Mouse (Mus musculus) G1E (cell line): ENCODE results near the gene Ak5.

Experiments used
- CTCF ChIP-seq: IDR thresholded peaks from 2 replicates; pipeline ENCODE4 v1.5.1; 2012; ENCODE audit warnings: low read depth, low read length, inconsistent platforms, mixed read lengths
- GATA1 ChIP-seq: IDR thresholded peaks from 2 replicates; pipeline ENCODE4 v1.6.1; 2012; ENCODE audit warnings: borderline replicate concordance, low read length, inconsistent platforms, mixed read lengths
- GATA2 ChIP-seq: IDR thresholded peaks from 2 replicates; pipeline ENCODE4 v1.6.1; 2012; ENCODE audit warnings: low read depth, low read length, inconsistent platforms, borderline replicate concordance
- POLR2AphosphoS5 ChIP-seq: IDR thresholded peaks from 2 replicates; pipeline ENCODE4 v1.6.1; 2012; ENCODE audit warnings: low read depth, low read length, inconsistent platforms; ENCODE audit not compliant: insufficient replicate concordance
- TAL1 ChIP-seq: conservative IDR thresholded peaks from 2 replicates; pipeline ENCODE4 v1.6.1; 2012; ENCODE audit warnings: low read depth, low read length, inconsistent platforms, mixed read lengths

- TF ChIP-seq CTCF (no peak), GATA1 (no peak), POLR2AphosphoS5 (no peak), TAL1 (no peak), GATA2 (no peak)
Observed at GRCm38 (mm10) chr3:152585581-152585980, 82.6 kb downstream of the Ak5 start.
